Mouse (Mus musculus) embryonic facial prominence, embryonic 14.5 days (tissue): ENCODE data around the gene Hist1h2ad. TPM values are rescaled to one million over a fixed set of nuclear protein-coding genes. Genes with fewer than 3 reads are reported as not detected.
"Not testable (repeated sequence)": the region's sequence is repeated elsewhere in the genome, so short reads cannot be mapped to it uniquely, and the experiment has no call there.

Experiments used
- ATAC-seq: fragments of 200-750 bp; cut with Nextera tagmentation; 2 replicates; pipeline ENCODE4 v1.8.0; 2017; ENCODE audit warnings: low read depth, moderate number of reproducible peaks, moderate TSS enrichment
- DNase-seq: peaks from one replicate; pipeline ENCODE4 v3.0.0-alpha.2; 2015; ENCODE audit warnings: low spot score
- H3K27ac ChIP-seq: fragments of 300-500 bp; sonication (generic); replicated peaks from 2 replicates; pipeline ENCODE4 v1.5.1; 2014; ENCODE audit warnings: low read depth, mild to moderate bottlenecking, low read length, moderate library complexity
- H3K27me3 ChIP-seq: fragments of 300-500 bp; sonication (generic); replicated peaks from 2 replicates; pipeline ENCODE4 v1.6.1; 2014; ENCODE audit warnings: low read length; ENCODE audit not compliant: control insufficient read depth, insufficient read depth
- H3K36me3 ChIP-seq: fragments of 300-500 bp; sonication (generic); 2 replicates; pipeline ENCODE4 v1.6.1; 2014; ENCODE audit warnings: low read length, mixed read lengths; ENCODE audit not compliant: control insufficient read depth, insufficient read depth
- H3K4me1 ChIP-seq: fragments of 300-500 bp; sonication (generic); 2 replicates; pipeline ENCODE4 v1.6.1; 2014; ENCODE audit warnings: antibody characterized with exemption, low read length; ENCODE audit not compliant: control insufficient read depth, insufficient read depth
- H3K4me2 ChIP-seq: fragments of 300-500 bp; sonication (generic); 2 replicates; pipeline ENCODE4 v1.6.1; 2014; ENCODE audit warnings: low read depth, mild to moderate bottlenecking, low read length, moderate library complexity, mixed read lengths
- H3K4me3 ChIP-seq: fragments of 300-500 bp; sonication (generic); 2 replicates; pipeline ENCODE4 v1.5.1; 2014; ENCODE audit warnings: low read depth, mild to moderate bottlenecking, low read length
- H3K9ac ChIP-seq: fragments of 300-500 bp; sonication (generic); 2 replicates; pipeline ENCODE4 v1.6.1; 2014; ENCODE audit warnings: low read depth, mild to moderate bottlenecking, low read length, moderate library complexity, mixed read lengths
- H3K9me3 ChIP-seq: fragments of 300-500 bp; sonication (generic); 2 replicates; pipeline ENCODE4 v1.6.1; 2016; ENCODE audit warnings: low read length; ENCODE audit not compliant: control insufficient read depth
- WGBS: fragments of 180-500 bp; shearing (Covaris S2); extraction: QIAGEN DNeasy Blood & Tissue Kit; methylation state at CpG from one replicate; pipeline ENCODE4 v1.1.7; 2014; 5-methylcytosine and 5-hydroxymethylcytosine counted together
- polyA plus RNA-seq: library from polyadenylated mRNA; unstranded; fragments of >200 nt; fragmentation: Nextera tagmentation; extraction: Ambion mirVana; gene quantifications from 2 replicates; pipeline ENCODE4 v1.2.1, GENCODE M21; 2014

Gene Hist1h2ad
- polyA plus RNA-seq, 1 experiment from 2014 or later = 1.6 TPM

GRCm38 (mm10) chr13:23537006-23537710 lies 37.0 kb upstream of the Hist1h2ad start:
- WGBS = 73% methylated on average over 3 of the region's 3 CpGs
- Histone ChIP-seq H3K4me2 (peak overlapping the region; percentile 78), H3K27ac (peak overlapping the region; percentile 90), H3K9ac (peak overlapping the region; percentile 31; the same call in 1 of the 2 replicates), H3K27me3 (no peaks in the 10 kb centered on the region), H3K4me3 (peak overlapping the region; percentile 56; the same call in 1 of the 2 replicates), H3K4me1 (peaks cover 26% of the 10 kb centered on the region), H3K9me3 (no peaks in the 10 kb centered on the region), H3K36me3 (no peaks in the 10 kb centered on the region)
- no peak for DNase-seq
- ATAC-seq = no peak

GRCm38 (mm10) chr13:23538249-23538648 lies 35.9 kb upstream of the Hist1h2ad start:
- no peak overlapping the region for H3K4me2 ChIP-seq
- no peaks in the 10 kb centered on the region for H3K36me3 ChIP-seq
- ATAC-seq (no peak), DNase-seq (no peak)
- H3K27me3 ChIP-seq = no peaks in the 10 kb centered on the region
- no peak overlapping the region for H3K9ac ChIP-seq
- WGBS = 52% methylated on average over 5 of the region's 5 CpGs
- H3K4me1 ChIP-seq = 0 out of 2 replicates have a peak, but pooled peaks cover 19% of the 10 kb centered on the region
- no peak overlapping the region for H3K4me3 ChIP-seq
- no peaks in the 10 kb centered on the region for H3K9me3 ChIP-seq
- no peak overlapping the region for H3K27ac ChIP-seq

- not testable (repeated sequence) for H3K4me3 ChIP-seq, H3K27ac ChIP-seq, H3K9ac ChIP-seq, DNase-seq, H3K36me3 ChIP-seq, H3K4me2 ChIP-seq, H3K9me3 ChIP-seq, ATAC-seq, H3K27me3 ChIP-seq
- 0 out of 2 replicates have a peak, but pooled peaks cover 19% of the 10 kb centered on the region for H3K4me1 ChIP-seq
- 81% methylated on average over 1 of the region's 1 CpGs for WGBS
Measured at GRCm38 (mm10) chr13:23539821-23540220, 34.4 kb upstream of the Hist1h2ad start.

GRCm38 (mm10) chr13:23541497-23541896 lies 32.7 kb upstream of the Hist1h2ad start:
- Histone ChIP-seq H3K4me1 (0 out of 2 replicates have a peak, but pooled peaks cover 14% of the 10 kb centered on the region), H3K36me3 (no peaks in the 10 kb centered on the region), H3K27ac (no peak overlapping the region), H3K9ac (no peak overlapping the region), H3K4me3 (peak overlapping the region; percentile 46; the same call in 1 of the 2 replicates), H3K4me2 (peak overlapping the region; percentile 80), H3K9me3 (no peaks in the 10 kb centered on the region), H3K27me3 (no peaks in the 10 kb centered on the region)
- WGBS = 79% methylated on average over 3 of the region's 3 CpGs
- ATAC-seq (no peak), DNase-seq (no peak)

GRCm38 (mm10) chr13:23542225-23542980 lies 31.8 kb upstream of the Hist1h2ad start:
- Histone ChIP-seq H3K4me2 (peak overlapping the region; percentile 80), H3K9ac (peak overlapping the region; percentile 67), H3K4me3 (peak overlapping the region; percentile 46), H3K27ac (peak overlapping the region; percentile 86)
- DNase-seq, H3K27me3 ChIP-seq, H3K36me3 ChIP-seq, H3K4me1 ChIP-seq, ATAC-seq, H3K9me3 ChIP-seq: not testable (repeated sequence)
- 12% methylated on average over 3 of the region's 3 CpGs for WGBS

- under 1% methylated on average over 22 of the region's 42 CpGs for WGBS
- peak; percentile 95 for ATAC-seq
- H3K9ac ChIP-seq = peak within 1 kb of the TSS; percentile 73
Measured at GRCm38 (mm10) chr13:23542999-23543607, 31.1 kb upstream of the Hist1h2ad start, which contains the start of gene Hist1h2bh. Gene Hist1h2bh, minus strand, starts transcription at chr13:23543392.

GRCm38 (mm10) chr13:23543965-23544786 lies 30.0 kb upstream of the Hist1h2ad start, which contains the start of gene Hist1h3f:
Gene Hist1h3f, plus strand, starts transcription at chr13:23544052.
- H3K27me3 ChIP-seq = no peaks in the 10 kb centered on the region
- no peaks in the 10 kb centered on the region for H3K36me3 ChIP-seq
- peak within 1 kb of the TSS; percentile 73 for H3K9ac ChIP-seq
- peak; percentile 98 for DNase-seq
- under 1% methylated on average over 14 of the region's 45 CpGs for WGBS
- peak within 1 kb of the TSS; percentile 80 for H3K4me2 ChIP-seq
- 0 out of 2 replicates have a peak, but pooled peaks cover 3% of the 10 kb centered on the region for H3K4me1 ChIP-seq
- H3K27ac ChIP-seq = peak within 1 kb of the TSS; percentile 98
- no peaks in the 10 kb centered on the region for H3K9me3 ChIP-seq
- ATAC-seq = peak; percentile 89
- peak within 1 kb of the TSS; percentile 46 for H3K4me3 ChIP-seq

More at GRCm38 (mm10) chr13:23542999-23543607, 31.1 kb upstream of the Hist1h2ad start, which contains the start of gene Hist1h2bh:
- peak within 1 kb of the TSS; percentile 98 for H3K27ac ChIP-seq
- H3K9me3 ChIP-seq, H3K4me1 ChIP-seq, H3K36me3 ChIP-seq, H3K27me3 ChIP-seq: not testable (repeated sequence)
- peak within 1 kb of the TSS; percentile 80 for H3K4me2 ChIP-seq
- peak within 1 kb of the TSS; percentile 46 for H3K4me3 ChIP-seq
- peak; percentile 99 for DNase-seq

GRCm38 (mm10) chr13:23544787-23545120 lies 29.4 kb upstream of the Hist1h2ad start:
- 0% methylated on average over 3 of the region's 14 CpGs for WGBS
- H3K4me3 ChIP-seq = peak overlapping the region; percentile 46
- H3K4me2 ChIP-seq = peak overlapping the region; percentile 80
- H3K9me3 ChIP-seq, H3K4me1 ChIP-seq, DNase-seq, H3K36me3 ChIP-seq, ATAC-seq, H3K27me3 ChIP-seq: not testable (repeated sequence)
- peak overlapping the region; percentile 73 for H3K9ac ChIP-seq
- H3K27ac ChIP-seq = peak overlapping the region; percentile 98
